Mouse (Mus musculus): Measurements from ENCODE around the gene Odf2l. TPM values are rescaled to one million over a fixed set of nuclear protein-coding genes. Genes with fewer than 3 reads are reported as not detected.

The Odf2l gene
- polyA plus RNA-seq, 1 experiment from 2014 or later, result 12.6 TPM

- Histone ChIP-seq H3K9ac (ENCODE audit: low read depth, low read length) (no peak within 1 kb of the TSS), H3K27me3 (replicated peaks; ENCODE audit: control insufficient read depth, insufficient read depth, low read length) (no peaks in the 10 kb centered on the region), H3K27ac (replicated peaks; ENCODE audit: low read depth, low read length) (no peak within 1 kb of the TSS), H3K4me2 (ENCODE audit: low read depth, low read length) (no peak within 1 kb of the TSS), H3K36me3 (ENCODE audit: control insufficient read depth, insufficient read depth, low read length) (no peaks in the 10 kb centered on the region), H3K9me3 (ENCODE audit: control insufficient read depth, low read length) (no peaks in the 10 kb centered on the region), H3K4me1 (ENCODE audit: control insufficient read depth, insufficient read depth, low read length) (0 out of 2 replicates have a peak, but pooled peaks cover 5% of the 10 kb centered on the region), H3K4me3 (ENCODE audit: low read depth, low read length) (no peak within 1 kb of the TSS)
- DNase-seq (ENCODE audit: low spot score) (no peak), ATAC-seq (ENCODE audit: low read depth) (no peak)
- 42% methylated on average over 6 of the region's 6 CpGs for WGBS
These were observed 19.1 kb upstream of the Odf2l start, which contains the start of gene Clca2 for GRCm38 (mm10) chr3:145099291-145099690. Clca2 (minus strand) TSS chr3:145099443.

GRCm38 (mm10) chr3:145101891-145102555 lies 16.4 kb upstream of the Odf2l start:
- DNase-seq (ENCODE audit: low spot score), result peak; percentile 19
- no peak for ATAC-seq (ENCODE audit: low read depth)
- H3K4me2 ChIP-seq (ENCODE audit: low read depth, low read length), result no peak overlapping the region

GRCm38 (mm10) chr3:145103321-145103720 lies 15.1 kb upstream of the Odf2l start:
- Histone ChIP-seq H3K4me2 (ENCODE audit: low read depth, low read length) (no peak overlapping the region), H3K27ac (replicated peaks; ENCODE audit: low read depth, low read length) (no peak overlapping the region), H3K4me3 (ENCODE audit: low read depth, low read length) (no peak overlapping the region), H3K9me3 (ENCODE audit: control insufficient read depth, low read length) (no peaks in the 10 kb centered on the region), H3K9ac (ENCODE audit: low read depth, low read length) (no peak overlapping the region), H3K36me3 (ENCODE audit: control insufficient read depth, insufficient read depth, low read length) (no peaks in the 10 kb centered on the region), H3K4me1 (ENCODE audit: control insufficient read depth, insufficient read depth, low read length) (no peaks in the 10 kb centered on the region), H3K27me3 (replicated peaks; ENCODE audit: control insufficient read depth, insufficient read depth, low read length) (no peaks in the 10 kb centered on the region)
- DNase-seq (ENCODE audit: low spot score) (no peak), ATAC-seq (ENCODE audit: low read depth) (no peak)
- 72% methylated on average over 2 of the region's 2 CpGs for WGBS

More at GRCm38 (mm10) chr3:145101891-145102555, 16.4 kb upstream of the Odf2l start:
- H3K4me3 ChIP-seq (ENCODE audit: low read depth, low read length), result no peak overlapping the region
- no peak overlapping the region for H3K9ac ChIP-seq (ENCODE audit: low read depth, low read length)
- no peak overlapping the region for H3K27ac ChIP-seq (replicated peaks; ENCODE audit: low read depth, low read length)
- H3K36me3 ChIP-seq (ENCODE audit: control insufficient read depth, insufficient read depth, low read length), result no peaks in the 10 kb centered on the region
- WGBS, result 79% methylated on average over 9 of the region's 9 CpGs
- H3K9me3 ChIP-seq (ENCODE audit: control insufficient read depth, low read length), result no peaks in the 10 kb centered on the region
- H3K4me1 ChIP-seq (ENCODE audit: control insufficient read depth, insufficient read depth, low read length), result 0 out of 2 replicates have a peak, but pooled peaks cover 5% of the 10 kb centered on the region
- H3K27me3 ChIP-seq (replicated peaks; ENCODE audit: control insufficient read depth, insufficient read depth, low read length), result no peaks in the 10 kb centered on the region

GRCm38 (mm10) chr3:145103770-145104169 lies 14.6 kb upstream of the Odf2l start:
- H3K27me3 ChIP-seq (replicated peaks; ENCODE audit: control insufficient read depth, insufficient read depth, low read length), result no peaks in the 10 kb centered on the region
- no peak overlapping the region for H3K9ac ChIP-seq (ENCODE audit: low read depth, low read length)
- H3K4me2 ChIP-seq (ENCODE audit: low read depth, low read length), result no peak overlapping the region
- H3K36me3 ChIP-seq (ENCODE audit: control insufficient read depth, insufficient read depth, low read length), result no peaks in the 10 kb centered on the region
- ATAC-seq (ENCODE audit: low read depth) (no peak), DNase-seq (ENCODE audit: low spot score) (no peak)
- no peak overlapping the region for H3K4me3 ChIP-seq (ENCODE audit: low read depth, low read length)
- no peak overlapping the region for H3K27ac ChIP-seq (replicated peaks; ENCODE audit: low read depth, low read length)
- H3K9me3 ChIP-seq (ENCODE audit: control insufficient read depth, low read length), result no peaks in the 10 kb centered on the region
- H3K4me1 ChIP-seq (ENCODE audit: control insufficient read depth, insufficient read depth, low read length), result no peaks in the 10 kb centered on the region
- 63% methylated on average over 5 of the region's 5 CpGs for WGBS

- no peaks in the 10 kb centered on the region for H3K9me3 ChIP-seq (ENCODE audit: control insufficient read depth, low read length)
- H3K27ac ChIP-seq (replicated peaks; ENCODE audit: low read depth, low read length), result no peak overlapping the region
- DNase-seq (ENCODE audit: low spot score), result peak; percentile 33
- H3K4me2 ChIP-seq (ENCODE audit: low read depth, low read length), result no peak overlapping the region
- no peak overlapping the region for H3K4me3 ChIP-seq (ENCODE audit: low read depth, low read length)
- no peak overlapping the region for H3K9ac ChIP-seq (ENCODE audit: low read depth, low read length)
- 59% methylated on average over 5 of the region's 5 CpGs for WGBS
- H3K36me3 ChIP-seq (ENCODE audit: control insufficient read depth, insufficient read depth, low read length), result no peaks in the 10 kb centered on the region
- ATAC-seq (ENCODE audit: low read depth), result no peak
- no peaks in the 10 kb centered on the region for H3K27me3 ChIP-seq (replicated peaks; ENCODE audit: control insufficient read depth, insufficient read depth, low read length)
- H3K4me1 ChIP-seq (ENCODE audit: control insufficient read depth, insufficient read depth, low read length), result no peaks in the 10 kb centered on the region
These were observed 13.2 kb upstream of the Odf2l start for GRCm38 (mm10) chr3:145105076-145105772.

GRCm38 (mm10) chr3:145105773-145106504 lies 12.4 kb upstream of the Odf2l start:
- DNase-seq (ENCODE audit: low spot score) (no peak), ATAC-seq (ENCODE audit: low read depth) (no peak)
- Histone ChIP-seq H3K27me3 (replicated peaks; ENCODE audit: control insufficient read depth, insufficient read depth, low read length) (no peaks in the 10 kb centered on the region), H3K9me3 (ENCODE audit: control insufficient read depth, low read length) (no peaks in the 10 kb centered on the region), H3K27ac (replicated peaks; ENCODE audit: low read depth, low read length) (no peak overlapping the region), H3K36me3 (ENCODE audit: control insufficient read depth, insufficient read depth, low read length) (no peaks in the 10 kb centered on the region), H3K4me1 (ENCODE audit: control insufficient read depth, insufficient read depth, low read length) (no peaks in the 10 kb centered on the region), H3K4me2 (ENCODE audit: low read depth, low read length) (no peak overlapping the region), H3K4me3 (ENCODE audit: low read depth, low read length) (no peak overlapping the region), H3K9ac (ENCODE audit: low read depth, low read length) (no peak overlapping the region)
- whole genome bisulfite sequencing, result 85% methylated on average over 4 of the region's 5 CpGs

- ATAC-seq (ENCODE audit: low read depth), result no peak
- WGBS, result 98% methylated on average over 2 of the region's 2 CpGs
- no peak overlapping the region for H3K4me2 ChIP-seq (ENCODE audit: low read depth, low read length)
These were observed 3.2 kb upstream of the Odf2l start for GRCm38 (mm10) chr3:145115169-145115568.

GRCm38 (mm10) chr3:145117637-145118036 lies 751 bp upstream of the Odf2l start:
- H3K9me3 ChIP-seq (ENCODE audit: control insufficient read depth, low read length), result no peaks in the 10 kb centered on the region
- H3K4me3 ChIP-seq (ENCODE audit: low read depth, low read length), result peak overlapping the region; percentile 64
- H3K9ac ChIP-seq (ENCODE audit: low read depth, low read length), result peak overlapping the region; percentile 71
- DNase-seq (ENCODE audit: low spot score) (no peak), ATAC-seq (ENCODE audit: low read depth) (no peak)
- peaks cover 7% of the 10 kb centered on the region; the same call in 1 of the 2 replicates for H3K4me1 ChIP-seq (ENCODE audit: control insufficient read depth, insufficient read depth, low read length)
- peak overlapping the region; percentile 76 for H3K4me2 ChIP-seq (ENCODE audit: low read depth, low read length)
- peak overlapping the region; percentile 95 for H3K27ac ChIP-seq (replicated peaks; ENCODE audit: low read depth, low read length)
- WGBS, result 81% methylated on average over 10 of the region's 10 CpGs
- no peaks in the 10 kb centered on the region for H3K36me3 ChIP-seq (ENCODE audit: control insufficient read depth, insufficient read depth, low read length)
- no peaks in the 10 kb centered on the region for H3K27me3 ChIP-seq (replicated peaks; ENCODE audit: control insufficient read depth, insufficient read depth, low read length)

More at GRCm38 (mm10) chr3:145115169-145115568, 3.2 kb upstream of the Odf2l start:
- Histone ChIP-seq H3K27ac (replicated peaks; ENCODE audit: low read depth, low read length) (no peak overlapping the region), H3K9ac (ENCODE audit: low read depth, low read length) (no peak overlapping the region), H3K36me3 (ENCODE audit: control insufficient read depth, insufficient read depth, low read length) (no peaks in the 10 kb centered on the region), H3K4me1 (ENCODE audit: control insufficient read depth, insufficient read depth, low read length) (peaks cover 7% of the 10 kb centered on the region; the same call in 1 of the 2 replicates), H3K9me3 (ENCODE audit: control insufficient read depth, low read length) (no peaks in the 10 kb centered on the region), H3K27me3 (replicated peaks; ENCODE audit: control insufficient read depth, insufficient read depth, low read length) (no peaks in the 10 kb centered on the region), H3K4me3 (ENCODE audit: low read depth, low read length) (no peak overlapping the region)
- no peak for DNase-seq (ENCODE audit: low spot score)
